ENCODE assay signal across 19 mouse cellular contexts in genomic region chr12:31578691-31579476, GRCm38 (mm10). TPM values are rescaled to one million over a fixed set of nuclear protein-coding genes. Genes with fewer than 3 reads are reported as not detected.
DNase-seq lines count a peak whose midpoint lies in the region; ATAC-seq and TF ChIP-seq lines count a peak whose summit lies in the region.
"Had no signal": no experiment of that assay in that cellular context is flagged by ENCODE, and none has a peak within 500 bp of the region (broad histone marks: within the 10 kb centered on the region; RNA-seq: fewer than 3 reads in every experiment).

No protein-coding gene starts in this region.

- intact Hi-C loops in gastrocnemius, postnatal 14 days (cut with DNase I; ENCODE audit: low total_unique reads), result no loop called here

- no peak overlapping the region for H3K4me3 ChIP-seq in hindbrain, postnatal 0 days (ENCODE audit: low read length)
- no peak overlapping the region for H3K4me3 ChIP-seq in hindbrain, embryonic 12.5 days
- H3K4me3 ChIP-seq in layer of hippocampus, adult 2 months, result no peak overlapping the region
- H3K4me3 ChIP-seq: embryonic facial prominence, embryonic 10.5 days; heart, embryonic 15.5 days; limb, embryonic 15.5 days; neural tube, embryonic 12.5 days had no signal

- TF ChIP-seq CTCF in hindbrain, postnatal 0 days (IDR thresholded peaks at IDR 0.05; ENCODE audit: low read depth), result no peak
- no peak for TF ChIP-seq CTCF in layer of hippocampus, adult 2 months (conservative IDR thresholded peaks at IDR 0.05)

- peak; percentile 15 for DNase-seq in hindbrain, postnatal 0 days (ENCODE audit: low spot score)
- DNase-seq in NIH3T3 (ENCODE audit: low read depth), result peak; percentile 54
- DNase-seq in layer of hippocampus, adult 2 months (ENCODE audit: low spot score in 2 of 2), result peak; percentile 70 to 85
- peak; percentile 56 to 62 for DNase-seq in right cerebral cortex, postnatal 10 days (ENCODE audit: low spot score in 2 of 2)
- no peak for DNase-seq in gastrocnemius, postnatal 14 days
- no peak for DNase-seq in heart, postnatal 4 days
- DNase-seq: cerebellum, postnatal 10 days; kidney, adult 8-10 months; lung, adult 2 months; thymus, postnatal 14 days had no signal

- no peaks in the 10 kb centered on the region for H3K36me3 ChIP-seq in hindbrain, postnatal 0 days (ENCODE audit: insufficient read depth, low read length)
- H3K36me3 ChIP-seq in hindbrain, embryonic 12.5 days, result no peaks in the 10 kb centered on the region
- H3K36me3 ChIP-seq: embryonic facial prominence, embryonic 10.5 days; heart, embryonic 15.5 days; limb, embryonic 15.5 days; neural tube, embryonic 12.5 days had no signal

- H3K27me3 ChIP-seq in hindbrain, postnatal 0 days (ENCODE audit: insufficient read depth, low read length), result no peaks in the 10 kb centered on the region
- H3K27me3 ChIP-seq in hindbrain, embryonic 12.5 days, result no peaks in the 10 kb centered on the region
- H3K27me3 ChIP-seq: heart, embryonic 15.5 days; limb, embryonic 15.5 days; neural tube, embryonic 12.5 days had no signal

- H3K27ac ChIP-seq in hindbrain, postnatal 0 days, result no peak overlapping the region
- no peak overlapping the region for H3K27ac ChIP-seq in hindbrain, embryonic 12.5 days
- peak overlapping the region; percentile 78 for H3K27ac ChIP-seq in layer of hippocampus, adult 2 months
- H3K27ac ChIP-seq: embryonic facial prominence, embryonic 10.5 days; heart, embryonic 15.5 days; hindbrain, embryonic 14.5 days; limb, embryonic 15.5 days; neural tube, embryonic 12.5 days had no signal

- no peak overlapping the region for H3K9ac ChIP-seq in hindbrain, postnatal 0 days (replicated peaks; ENCODE audit: low read length)
- H3K9ac ChIP-seq in hindbrain, embryonic 12.5 days, result no peak overlapping the region
- H3K9ac ChIP-seq: heart, embryonic 15.5 days; hindbrain, embryonic 14.5 days; limb, embryonic 15.5 days; neural tube, embryonic 12.5 days had no signal

- no peaks in the 10 kb centered on the region for H3K9me3 ChIP-seq in hindbrain, postnatal 0 days (ENCODE audit: low read length)
- H3K9me3 ChIP-seq in hindbrain, embryonic 12.5 days (replicated peaks), result no peaks in the 10 kb centered on the region
- H3K9me3 ChIP-seq: embryonic facial prominence, embryonic 10.5 days; heart, embryonic 15.5 days; limb, embryonic 15.5 days had no signal

- WGBS in hindbrain, postnatal 0 days, result 72% methylated on average over 7 of the region's 8 CpGs
- 89% methylated on average over 8 of the region's 8 CpGs for WGBS in hindbrain, embryonic 12.5 days

- H3K4me1 ChIP-seq in hindbrain, postnatal 0 days (ENCODE audit: insufficient read depth, low read length), result peaks cover 4% of the 10 kb centered on the region; the same call in 1 of the 2 replicates
- peaks cover 5% of the 10 kb centered on the region for H3K4me1 ChIP-seq in hindbrain, embryonic 12.5 days
- H3K4me1 ChIP-seq: heart, embryonic 15.5 days; limb, embryonic 15.5 days; neural tube, embryonic 12.5 days had no signal

- H3K4me2 ChIP-seq in hindbrain, postnatal 0 days (ENCODE audit: low read depth, low read length), result no peak overlapping the region
- H3K4me2 ChIP-seq in hindbrain, embryonic 12.5 days (replicated peaks), result no peak overlapping the region
- H3K4me2 ChIP-seq: heart, embryonic 15.5 days; hindbrain, embryonic 14.5 days; limb, embryonic 15.5 days; neural tube, embryonic 12.5 days had no signal

- ATAC-seq in hindbrain, postnatal 0 days, result no peak
- no peak for ATAC-seq in hindbrain, embryonic 12.5 days (ENCODE audit: low FRiP score)

RNA-seq across cellular contexts. Expression of gene Slc26a4, which starts 19.1 kb away (rescaled TPM):
- not detected in 2 replicates for total RNA-seq in hindbrain, postnatal 0 days (2014; rRNA removed)
- polyA plus RNA-seq in hindbrain, postnatal 0 days (2015; fragmentation: Nextera tagmentation; extraction: Ambion mirVana), result 0.04 and 0.09 TPM in 2 replicates
- 0.25 and 0.44 TPM in 2 replicates for polyA plus RNA-seq in hindbrain, embryonic 12.5 days (2016; fragmentation: Nextera tagmentation; extraction: Ambion mirVana)
- total RNA-seq in layer of hippocampus, adult 2 months (2021), result 10 to 100 TPM; 10.5 to 11.3 TPM
- total RNA-seq in gastrocnemius, postnatal 14 days (2021), result not detected
- total RNA-seq in heart, postnatal 4 days (2021), result under 1 TPM; 0.17 to 0.32 TPM
- total RNA-seq: megakaryocyte progenitor cell, adult 5-6 weeks had no signal
- polyA plus RNA-seq: gonadal fat pad, adult 2 months; hindbrain, embryonic 14.5 days; limb, embryonic 15.5 days; midbrain, postnatal 0 days; neural tube, embryonic 12.5 days had no signal

RNA-seq across cellular contexts. Expression of gene Bcap29, which starts 55.6 kb away (rescaled TPM):
- 5.1 and 9.6 TPM in 2 replicates for total RNA-seq in hindbrain, postnatal 0 days (2014; rRNA removed)
- polyA plus RNA-seq in hindbrain, postnatal 0 days (2015; fragmentation: Nextera tagmentation; extraction: Ambion mirVana), result 38.2 and 39.1 TPM in 2 replicates
- polyA plus RNA-seq in hindbrain, embryonic 12.5 days (2016; fragmentation: Nextera tagmentation; extraction: Ambion mirVana), result 29.7 and 34.4 TPM in 2 replicates
- total RNA-seq in layer of hippocampus, adult 2 months (2021), result 10 to 100 TPM; 38.5 to 39.6 TPM
- 10 to 100 TPM; 25.6 to 26.9 TPM for total RNA-seq in gastrocnemius, postnatal 14 days (2021)
- total RNA-seq in heart, postnatal 4 days (2021), result 10 to 100 TPM; 25.9 to 27.5 TPM

Comparison
In these comparisons a context has a peak if more than half of its experiments do, and no peak if none do; other contexts are left out.
1. DNase-seq: peak in hindbrain, postnatal 0 days (single experiment), NIH3T3 (single experiment), layer of hippocampus, adult 2 months (2 of 2) and right cerebral cortex, postnatal 10 days (2 of 2); none in gastrocnemius, postnatal 14 days (single experiment) and heart, postnatal 4 days (single experiment).
2. RNA of gene Slc26a4, which starts 19.1 kb away (total RNA-seq): 10.5 to 11.3 TPM in layer of hippocampus, adult 2 months; 0.17 to 0.32 TPM in heart, postnatal 4 days, not detected in hindbrain, postnatal 0 days and not detected in gastrocnemius, postnatal 14 days; every median in the first group is over 4 times any median in the second.